Mouse (Mus musculus) left cerebral cortex, adult 2 months (tissue): ENCODE measurements around the gene Erbb4. TPM values are rescaled to one million over a fixed set of nuclear protein-coding genes. Genes with fewer than 3 reads are reported as not detected.
A peak's percentile ranks its signal among the peaks of the same experiment; 100 is the strongest.
"Not testable (repeated sequence)": the region's sequence is repeated elsewhere in the genome, so short reads cannot be mapped to it uniquely, and the experiment has no call there.

ENCODE experiments used
- DNase-seq, 2 experiments: peaks; one replicate each; pipeline ENCODE4 v3.0.0; 2021 to 2022; ENCODE audit warnings: low spot score in 2 of 2, mixed read lengths in 1 of 2; ENCODE audit errors: extremely low spot score in 1 of 2
- H3K27ac ChIP-seq: fragments of 200-600 bp; 2 replicates; pipeline ENCODE4 v1.8.1; 2022
- H3K4me3 ChIP-seq: fragments of 200-600 bp; 2 replicates; pipeline ENCODE4 v1.8.1; 2022
- CTCF ChIP-seq: fragments of 200-600 bp; IDR thresholded peaks from 2 replicates; pipeline ENCODE4 v1.8.1; 2022; ENCODE audit warnings: antibody characterized with exemption, mild to moderate bottlenecking, moderate library complexity
- intact Hi-C: fragments of 180-260 bp; cut with DNase I; formaldehyde crosslinking; loops from one replicate; pipeline ENCODE4 v1.15.1; 2025
- total RNA-seq, 2 experiments: library from RNA; stranded (reverse); gene quantifications; 2 replicates each; pipeline ENCODE4 v1.2.3; 2021

The Erbb4 gene
- total RNA-seq, 2 experiments from 2014 or later: 57.6 to 64.1 TPM

DNA sequence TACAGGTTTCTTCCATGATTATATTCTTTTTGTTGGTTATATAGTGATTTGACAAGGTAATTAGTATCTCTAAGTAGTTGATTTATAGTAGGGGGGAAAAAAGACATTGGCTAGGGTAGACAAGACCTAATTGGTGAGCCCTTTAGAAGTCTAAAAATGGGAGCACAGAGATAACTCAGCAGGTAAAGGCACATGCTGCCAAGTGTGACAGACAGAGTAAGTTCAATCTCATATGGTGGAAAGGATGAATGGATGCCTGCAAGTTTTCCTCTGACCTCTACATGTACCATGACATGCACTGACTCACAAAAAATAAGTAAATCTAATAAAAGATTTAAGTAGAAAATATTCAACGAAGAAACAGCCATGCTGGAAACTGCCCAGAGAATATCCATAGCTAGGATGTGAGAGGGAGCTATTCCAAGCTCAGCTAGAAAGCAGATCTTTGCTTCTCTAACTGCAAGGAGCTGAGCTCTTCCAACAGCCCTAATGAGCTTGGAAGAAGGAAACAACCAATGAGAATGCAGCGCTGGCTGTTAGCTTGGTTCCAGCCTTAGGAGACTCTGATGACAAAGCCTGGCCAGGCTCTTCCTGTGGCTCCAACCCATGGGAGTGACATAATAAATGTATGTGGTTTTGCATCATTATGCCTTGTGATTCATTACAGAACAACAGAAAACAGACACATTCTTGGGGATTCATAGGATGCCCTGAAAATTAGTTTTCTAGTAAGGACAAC, 277.2 kb downstream of the Erbb4 start:
- TF ChIP-seq CTCF: no peak
- intact Hi-C loops: no loop called here
- H3K27ac ChIP-seq: no peak overlapping the region
- no peak for DNase-seq
- no peak overlapping the region for H3K4me3 ChIP-seq

- intact Hi-C loops: no loop called here
These were observed 284.7 kb downstream of the Erbb4 start for GRCm38 (mm10) chr1:68823116-68823644.

GRCm38 (mm10) chr1:68806711-68807110, 301.1 kb downstream of the Erbb4 start:
- Histone ChIP-seq H3K27ac (no peak overlapping the region), H3K4me3 (no peak overlapping the region)
- intact Hi-C loops: no loop called here
- DNase-seq: no peak
- TF ChIP-seq CTCF: no peak

More at GRCm38 (mm10) chr1:68823116-68823644, 284.7 kb downstream of the Erbb4 start:
- DNase-seq: no peak
- no peak for TF ChIP-seq CTCF
- Histone ChIP-seq H3K4me3 (no peak overlapping the region), H3K27ac (no peak overlapping the region)

DNA sequence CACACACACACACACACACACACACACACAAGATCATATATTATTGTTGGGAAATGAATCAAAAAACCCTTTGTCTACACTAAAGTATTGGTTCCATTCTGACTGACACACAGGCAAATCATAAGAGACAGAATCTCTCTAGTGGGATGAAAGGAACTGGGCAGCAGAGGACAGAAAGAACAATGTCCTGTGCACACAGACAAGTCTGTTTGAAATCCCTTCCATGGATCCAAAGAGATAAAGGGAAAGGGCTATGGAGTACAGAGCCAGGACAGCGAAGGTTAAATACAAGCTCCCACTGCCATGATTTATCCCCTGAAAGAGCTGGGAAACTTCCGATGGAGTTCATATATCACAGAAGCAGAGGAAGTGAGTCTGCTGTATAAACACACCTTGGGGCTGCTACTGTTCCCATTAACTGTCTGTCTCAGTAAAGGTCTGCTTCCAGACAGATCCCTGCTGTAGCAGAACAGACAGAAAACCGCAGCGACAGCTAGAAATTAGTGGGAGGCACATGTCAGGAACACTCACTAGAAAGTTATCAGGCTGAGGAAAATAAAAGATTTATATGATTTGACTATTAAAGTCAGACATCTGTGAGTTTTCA, 320.3 kb downstream of the Erbb4 start:
- DNase-seq: no peak
- intact Hi-C loops: no loop called here

GRCm38 (mm10) chr1:68780653-68781052, 327.2 kb downstream of the Erbb4 start:
- TF ChIP-seq CTCF: no peak
- Histone ChIP-seq H3K27ac (no peak overlapping the region), H3K4me3 (no peak overlapping the region)
- intact Hi-C loops: no loop called here
- DNase-seq: no peak

More for the DNA sequence above, 320.3 kb downstream of the Erbb4 start:
- no peak overlapping the region for H3K27ac ChIP-seq
- TF ChIP-seq CTCF: no peak
- no peak overlapping the region for H3K4me3 ChIP-seq

- H3K27ac ChIP-seq: no peak overlapping the region
- no peak for TF ChIP-seq CTCF
- intact Hi-C loops: no loop called here
- no peak overlapping the region for H3K4me3 ChIP-seq
- no peak for DNase-seq
These were observed 327.8 kb downstream of the Erbb4 start for GRCm38 (mm10) chr1:68780032-68780431.

GRCm38 (mm10) chr1:68766095-68766494, 341.8 kb downstream of the Erbb4 start:
- intact Hi-C loops, DNase-seq, H3K4me3 ChIP-seq, H3K27ac ChIP-seq: not testable (repeated sequence)

- H3K27ac ChIP-seq: no peak overlapping the region
- TF ChIP-seq CTCF: no peak
- no peak for DNase-seq
- intact Hi-C loops: no loop called here
- H3K4me3 ChIP-seq: no peak overlapping the region
These were observed 345.4 kb downstream of the Erbb4 start for GRCm38 (mm10) chr1:68762456-68762855.

GRCm38 (mm10) chr1:68748976-68749375, 358.9 kb downstream of the Erbb4 start:
- Histone ChIP-seq H3K4me3 (no peak overlapping the region), H3K27ac (no peak overlapping the region)
- DNase-seq: peak in 1 of 2 experiments; percentile 10
- intact Hi-C loops: no loop called here
- no peak for TF ChIP-seq CTCF

GRCm38 (mm10) chr1:68681478-68681877, 426.4 kb downstream of the Erbb4 start:
- intact Hi-C loops: no loop called here
- no peak overlapping the region for H3K27ac ChIP-seq
- no peak overlapping the region for H3K4me3 ChIP-seq
- DNase-seq: no peak
- no peak for TF ChIP-seq CTCF

DNA sequence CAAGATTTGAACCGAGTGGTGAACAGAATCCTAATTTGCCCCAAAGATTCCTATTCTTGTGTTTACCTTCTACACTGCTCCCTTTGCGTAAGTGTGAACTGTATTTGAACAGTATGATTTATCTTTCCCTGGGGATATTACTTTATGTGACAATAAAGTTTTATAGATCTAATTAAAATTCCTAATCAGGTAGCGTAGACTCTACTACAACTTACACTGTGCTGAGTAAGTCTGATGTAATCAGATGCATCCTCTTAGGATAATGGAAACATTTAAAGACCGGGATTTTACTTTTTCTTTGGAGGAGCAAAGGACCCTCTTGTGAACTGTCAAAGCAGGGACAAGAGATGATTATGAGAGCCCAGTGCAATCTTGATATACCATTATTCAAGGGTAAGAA, 433.2 kb downstream of the Erbb4 start:
- Histone ChIP-seq H3K4me3 (no peak overlapping the region), H3K27ac (no peak overlapping the region)
- intact Hi-C loops: no loop called here
- TF ChIP-seq CTCF: no peak
- no peak for DNase-seq

- DNase-seq: no peak
- H3K27ac ChIP-seq: no peak overlapping the region
- no peak overlapping the region for H3K4me3 ChIP-seq
- intact Hi-C loops: no loop called here
- TF ChIP-seq CTCF: no peak
These were observed 440.8 kb downstream of the Erbb4 start for GRCm38 (mm10) chr1:68666831-68667601.
